Comparison of ENCODE assay signal across 10 mouse cellular contexts in the genomic region with DNA sequence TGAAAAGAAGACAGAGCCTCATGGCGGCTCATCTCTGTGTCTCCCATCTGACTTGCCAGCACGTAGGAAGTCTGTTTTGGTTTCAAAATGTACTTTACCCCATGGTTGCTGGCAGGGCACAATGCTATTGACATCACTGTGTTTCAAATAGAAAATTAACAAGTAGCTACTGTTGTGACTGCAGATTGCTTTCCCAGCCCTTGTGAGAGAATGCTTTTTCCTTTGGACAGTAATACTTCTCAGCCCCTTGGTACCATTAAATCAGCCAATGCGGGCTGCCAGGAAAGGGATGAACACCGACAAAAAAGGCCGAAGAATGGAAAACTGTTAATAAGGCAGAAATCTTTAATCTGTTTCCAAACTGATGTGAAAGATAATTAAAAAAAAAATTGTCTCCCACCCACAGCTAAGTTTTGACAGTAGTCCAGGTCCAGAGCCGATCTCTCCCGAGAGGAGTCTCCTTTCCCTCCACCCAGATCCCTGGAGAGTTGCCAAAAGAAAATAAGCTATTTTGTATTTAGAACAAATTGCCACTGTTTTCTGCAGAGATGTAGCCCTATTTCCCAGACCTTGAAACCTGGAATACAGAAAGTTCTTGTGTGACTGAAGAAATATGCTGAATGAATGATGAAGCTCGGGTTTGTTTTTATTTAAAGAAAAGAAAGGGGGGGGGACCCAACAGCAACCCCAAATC. TPM values are rescaled to one million over a fixed set of nuclear protein-coding genes. Genes with fewer than 3 reads are reported as not detected.
A peak's percentile ranks its signal among the peaks of the same experiment; 100 is the strongest.
DNase-seq lines count a peak whose midpoint lies in the region; ATAC-seq lines count a peak whose summit lies in the region.
"Had no signal": no experiment of that assay in that cellular context is flagged by ENCODE, and none has a peak within 500 bp of the region (broad histone marks: within the 10 kb centered on the region; RNA-seq: fewer than 3 reads in every experiment).

No protein-coding gene starts in this region.

- WGBS in forebrain, embryonic 13.5 days: 30% methylated on average over 8 of the region's 8 CpGs
- WGBS in forebrain, embryonic 11.5 days: 82% methylated on average over 8 of the region's 8 CpGs
- 72% methylated on average over 8 of the region's 8 CpGs for WGBS in liver, embryonic 16.5 days (ENCODE audit: insufficient replicate concordance)
- 80% methylated on average over 8 of the region's 8 CpGs for WGBS in liver, embryonic 12.5 days (ENCODE audit: insufficient replicate concordance)
- 9% methylated on average over 8 of the region's 8 CpGs for WGBS in forebrain, embryonic 16.5 days
- WGBS in neural tube, embryonic 14.5 days: 37% methylated on average over 8 of the region's 8 CpGs

- DNase-seq in forebrain, embryonic 11.5 days (ENCODE audit: low spot score): no peak
- DNase-seq in spleen, adult 18-20 months: no peak
- DNase-seq in embryo, embryonic 10.5 days (ENCODE audit: low spot score): no peak

- H3K4me2 ChIP-seq in forebrain, embryonic 13.5 days: peak overlapping the region; percentile 38
- H3K4me2 ChIP-seq in forebrain, embryonic 11.5 days (ENCODE audit: low read depth, low read length, severe bottlenecking): no peak overlapping the region
- H3K4me2 ChIP-seq in liver, embryonic 16.5 days (ENCODE audit: low read depth, low read length): peak overlapping the region; percentile 1; the same call in 1 of the 2 replicates
- no peak overlapping the region for H3K4me2 ChIP-seq in liver, embryonic 12.5 days
- H3K4me2 ChIP-seq in forebrain, embryonic 16.5 days (ENCODE audit: low read length): peak overlapping the region; percentile 48
- H3K4me2 ChIP-seq in neural tube, embryonic 14.5 days (ENCODE audit: low read depth, low read length): peak overlapping the region; percentile 23; the same call in 1 of the 2 replicates
- H3K4me2 ChIP-seq: limb, embryonic 13.5 days had no signal

- H3K4me1 ChIP-seq in forebrain, embryonic 13.5 days: peaks cover 41% of the 10 kb centered on the region
- H3K4me1 ChIP-seq in forebrain, embryonic 11.5 days (replicated peaks; ENCODE audit: control insufficient read depth, insufficient read depth, low read length): no peaks in the 10 kb centered on the region
- peaks cover 8% of the 10 kb centered on the region for H3K4me1 ChIP-seq in liver, embryonic 16.5 days (ENCODE audit: control insufficient read depth, low read depth, low read length)
- peaks cover 28% of the 10 kb centered on the region for H3K4me1 ChIP-seq in liver, embryonic 12.5 days
- peaks cover 34% of the 10 kb centered on the region for H3K4me1 ChIP-seq in forebrain, embryonic 16.5 days (replicated peaks; ENCODE audit: control insufficient read depth, insufficient read depth, low read length)
- H3K4me1 ChIP-seq in neural tube, embryonic 14.5 days (ENCODE audit: control insufficient read depth, insufficient read depth, low read length): peaks cover 20% of the 10 kb centered on the region

- ATAC-seq in forebrain, embryonic 13.5 days: peak; percentile 54
- no peak for ATAC-seq in forebrain, embryonic 11.5 days (replicated peaks; ENCODE audit: low FRiP score)
- ATAC-seq in liver, embryonic 16.5 days (ENCODE audit: low read depth): peak; percentile 38; the same call in 1 of the 2 replicates
- ATAC-seq in liver, embryonic 12.5 days: no peak
- ATAC-seq in forebrain, embryonic 16.5 days: peak; percentile 57
- ATAC-seq in neural tube, embryonic 14.5 days (ENCODE audit: low read depth): no peak

- no peak overlapping the region for H3K4me3 ChIP-seq in forebrain, embryonic 13.5 days
- no peak overlapping the region for H3K4me3 ChIP-seq in forebrain, embryonic 11.5 days (ENCODE audit: low read depth, low read length)
- H3K4me3 ChIP-seq in liver, embryonic 16.5 days (ENCODE audit: low read depth, low read length): no peak overlapping the region
- H3K4me3 ChIP-seq in liver, embryonic 12.5 days: no peak overlapping the region
- peak overlapping the region; percentile 29 for H3K4me3 ChIP-seq in forebrain, embryonic 16.5 days (replicated peaks; ENCODE audit: low read length)
- H3K4me3 ChIP-seq in neural tube, embryonic 14.5 days (ENCODE audit: low read depth, low read length): no peak overlapping the region
- H3K4me3 ChIP-seq: limb, embryonic 13.5 days had no signal

- no peaks in the 10 kb centered on the region for H3K27me3 ChIP-seq in forebrain, embryonic 13.5 days
- no peaks in the 10 kb centered on the region for H3K27me3 ChIP-seq in forebrain, embryonic 11.5 days (ENCODE audit: control insufficient read depth, insufficient read depth, low read length)
- H3K27me3 ChIP-seq in liver, embryonic 16.5 days (ENCODE audit: control insufficient read depth, insufficient read depth, low read depth, low read length): no peaks in the 10 kb centered on the region
- H3K27me3 ChIP-seq in liver, embryonic 12.5 days (replicated peaks): no peaks in the 10 kb centered on the region
- no peaks in the 10 kb centered on the region for H3K27me3 ChIP-seq in forebrain, embryonic 16.5 days (replicated peaks; ENCODE audit: control insufficient read depth, insufficient read depth, low read length)
- no peaks in the 10 kb centered on the region for H3K27me3 ChIP-seq in neural tube, embryonic 14.5 days (ENCODE audit: control insufficient read depth, insufficient read depth, low read length)
- H3K27me3 ChIP-seq: limb, embryonic 13.5 days had no signal

- peaks cover 6% of the 10 kb centered on the region; the same call in 1 of the 2 replicates for H3K36me3 ChIP-seq in forebrain, embryonic 13.5 days (ENCODE audit: poor library complexity, severe bottlenecking)
- no peaks in the 10 kb centered on the region for H3K36me3 ChIP-seq in forebrain, embryonic 11.5 days (ENCODE audit: control insufficient read depth, insufficient read depth, low read length)
- H3K36me3 ChIP-seq in liver, embryonic 16.5 days (ENCODE audit: control insufficient read depth, insufficient read depth): no peaks in the 10 kb centered on the region; the same call in 1 of the 2 replicates
- peaks cover 6% of the 10 kb centered on the region; the same call in 1 of the 2 replicates for H3K36me3 ChIP-seq in liver, embryonic 12.5 days
- H3K36me3 ChIP-seq in forebrain, embryonic 16.5 days (ENCODE audit: control insufficient read depth, insufficient read depth): no peaks in the 10 kb centered on the region
- H3K36me3 ChIP-seq in neural tube, embryonic 14.5 days (ENCODE audit: control insufficient read depth, insufficient read depth, low read length): no peaks in the 10 kb centered on the region

- peak overlapping the region; percentile 79 for H3K27ac ChIP-seq in forebrain, embryonic 13.5 days
- no peak overlapping the region for H3K27ac ChIP-seq in forebrain, embryonic 11.5 days (ENCODE audit: low read depth, low read length)
- H3K27ac ChIP-seq in liver, embryonic 16.5 days (ENCODE audit: low read length): no peak overlapping the region
- no peak overlapping the region for H3K27ac ChIP-seq in liver, embryonic 12.5 days
- peak overlapping the region; percentile 74 for H3K27ac ChIP-seq in forebrain, embryonic 16.5 days (ENCODE audit: low read length)
- peak overlapping the region; percentile 73 for H3K27ac ChIP-seq in neural tube, embryonic 14.5 days (ENCODE audit: low read depth, low read length)
- H3K27ac ChIP-seq: limb, embryonic 13.5 days had no signal

- H3K9me3 ChIP-seq in forebrain, embryonic 13.5 days (replicated peaks): no peaks in the 10 kb centered on the region
- no peaks in the 10 kb centered on the region for H3K9me3 ChIP-seq in forebrain, embryonic 11.5 days (ENCODE audit: control insufficient read depth, low read length)
- H3K9me3 ChIP-seq in liver, embryonic 16.5 days (replicated peaks; ENCODE audit: control insufficient read depth, low read length): no peaks in the 10 kb centered on the region
- H3K9me3 ChIP-seq in liver, embryonic 12.5 days (replicated peaks): 0 out of 2 replicates have a peak, but pooled peaks cover 2% of the 10 kb centered on the region
- no peaks in the 10 kb centered on the region for H3K9me3 ChIP-seq in forebrain, embryonic 16.5 days (ENCODE audit: control insufficient read depth, low read length)
- no peaks in the 10 kb centered on the region for H3K9me3 ChIP-seq in neural tube, embryonic 14.5 days (ENCODE audit: control insufficient read depth, low read length)
- H3K9me3 ChIP-seq: limb, embryonic 13.5 days had no signal

- H3K9ac ChIP-seq in forebrain, embryonic 13.5 days: no peak overlapping the region
- H3K9ac ChIP-seq in forebrain, embryonic 11.5 days (ENCODE audit: low read length): no peak overlapping the region
- H3K9ac ChIP-seq in liver, embryonic 16.5 days (ENCODE audit: low read depth, low read length): no peak overlapping the region
- H3K9ac ChIP-seq in liver, embryonic 12.5 days: no peak overlapping the region
- no peak overlapping the region for H3K9ac ChIP-seq in forebrain, embryonic 16.5 days (replicated peaks; ENCODE audit: low read depth, low read length)
- H3K9ac ChIP-seq in neural tube, embryonic 14.5 days (replicated peaks; ENCODE audit: low read depth, low read length): no peak overlapping the region
- H3K9ac ChIP-seq: limb, embryonic 13.5 days had no signal

RNA-seq across cellular contexts. Expression of a gene that starts 11.2 kb away (rescaled TPM):
- not detected in 2 replicates for polyA plus RNA-seq in forebrain, embryonic 13.5 days (2015; fragmentation: Nextera tagmentation; extraction: Ambion mirVana)
- polyA plus RNA-seq in forebrain, embryonic 11.5 days (2014; fragmentation: Nextera tagmentation; extraction: Ambion mirVana): not detected in 2 replicates
- polyA plus RNA-seq in liver, embryonic 16.5 days (2015; fragmentation: Nextera tagmentation; extraction: Ambion mirVana): not detected in 2 replicates
- not detected in 2 replicates for polyA plus RNA-seq in liver, embryonic 12.5 days (2016; fragmentation: Nextera tagmentation; extraction: Ambion mirVana)
- not detected in 2 replicates for polyA plus RNA-seq in forebrain, embryonic 16.5 days (2015; fragmentation: Nextera tagmentation; extraction: Ambion mirVana)
- 8.7 TPM in 1 of 2 replicates, not detected in the other for polyA plus RNA-seq in neural tube, embryonic 14.5 days (2014; fragmentation: Nextera tagmentation; extraction: Ambion mirVana)
- polyA plus RNA-seq: C2C12; limb, embryonic 13.5 days had no signal

RNA-seq across cellular contexts. Expression of a gene that starts 30.0 kb away (rescaled TPM):
- 48.7 and 50.9 TPM in 2 replicates for polyA plus RNA-seq in forebrain, embryonic 13.5 days (2015; fragmentation: Nextera tagmentation; extraction: Ambion mirVana)
- 53.6 and 57.6 TPM in 2 replicates for polyA plus RNA-seq in forebrain, embryonic 11.5 days (2014; fragmentation: Nextera tagmentation; extraction: Ambion mirVana)
- polyA plus RNA-seq in liver, embryonic 16.5 days (2015; fragmentation: Nextera tagmentation; extraction: Ambion mirVana): 14.5 and 14.9 TPM in 2 replicates
- polyA plus RNA-seq in liver, embryonic 12.5 days (2016; fragmentation: Nextera tagmentation; extraction: Ambion mirVana): 29.3 and 30.6 TPM in 2 replicates
- polyA plus RNA-seq in forebrain, embryonic 16.5 days (2015; fragmentation: Nextera tagmentation; extraction: Ambion mirVana): 33.2 and 39.6 TPM in 2 replicates
- 34.6 and 40.2 TPM in 2 replicates for polyA plus RNA-seq in neural tube, embryonic 14.5 days (2014; fragmentation: Nextera tagmentation; extraction: Ambion mirVana)

RNA-seq across cellular contexts. Expression of a gene that starts 50.1 kb away (rescaled TPM):
- polyA plus RNA-seq in forebrain, embryonic 13.5 days (2015; fragmentation: Nextera tagmentation; extraction: Ambion mirVana): 21.0 and 26.7 TPM in 2 replicates
- polyA plus RNA-seq in forebrain, embryonic 11.5 days (2014; fragmentation: Nextera tagmentation; extraction: Ambion mirVana): 49.8 TPM in 2 replicates
- 14.1 and 16.7 TPM in 2 replicates for polyA plus RNA-seq in liver, embryonic 16.5 days (2015; fragmentation: Nextera tagmentation; extraction: Ambion mirVana)
- 38.3 and 39.3 TPM in 2 replicates for polyA plus RNA-seq in liver, embryonic 12.5 days (2016; fragmentation: Nextera tagmentation; extraction: Ambion mirVana)
- 46.7 and 61.4 TPM in 2 replicates for polyA plus RNA-seq in forebrain, embryonic 16.5 days (2015; fragmentation: Nextera tagmentation; extraction: Ambion mirVana)
- 41.8 and 57.5 TPM in 2 replicates for polyA plus RNA-seq in neural tube, embryonic 14.5 days (2014; fragmentation: Nextera tagmentation; extraction: Ambion mirVana)

Comparison
In these comparisons a context has a peak if more than half of its experiments do, and no peak if none do; other contexts are left out.
1. ATAC-seq: peak in forebrain, embryonic 13.5 days (single experiment), liver, embryonic 16.5 days (single experiment) and forebrain, embryonic 16.5 days (single experiment); none in forebrain, embryonic 11.5 days (single experiment), liver, embryonic 12.5 days (single experiment) and neural tube, embryonic 14.5 days (single experiment).
2. H3K27ac ChIP-seq: peak in forebrain, embryonic 13.5 days (single experiment), forebrain, embryonic 16.5 days (single experiment) and neural tube, embryonic 14.5 days (single experiment); none in forebrain, embryonic 11.5 days (single experiment), liver, embryonic 16.5 days (single experiment) and liver, embryonic 12.5 days (single experiment).
3. H3K4me2 ChIP-seq: peak in forebrain, embryonic 13.5 days (single experiment), liver, embryonic 16.5 days (single experiment), forebrain, embryonic 16.5 days (single experiment) and neural tube, embryonic 14.5 days (single experiment); none in forebrain, embryonic 11.5 days (single experiment) and liver, embryonic 12.5 days (single experiment).